Mouse (Mus musculus) MEL (cell line): ENCODE data around the gene Morn1.

ENCODE experiments used
- BHLHE40 ChIP-seq: IDR thresholded peaks from 2 replicates; pipeline ENCODE4 v1.6.1; 2012; ENCODE audit warnings: low read depth, mild to moderate bottlenecking, inconsistent platforms, low read length, improper control_type of control experiment, borderline replicate concordance
- CTCF ChIP-seq, 3 experiments: IDR thresholded peaks in 2 of 3; conservative IDR thresholded peaks in 1 of 3; 2 replicates each; pipeline ENCODE4 v1.5.1; 2011 to 2012; ENCODE audit warnings: low read length in 3 of 3, low read depth in 2 of 3, mild to moderate bottlenecking in 2 of 3, improper control_type of control experiment in 1 of 3, inconsistent platforms in 1 of 3, mixed read lengths in 1 of 3, moderate library complexity in 1 of 3; ENCODE audit not compliant: control insufficient read depth in 1 of 3, insufficient read depth in 1 of 3, poor library complexity in 1 of 3, severe bottlenecking in 1 of 3
- MAX ChIP-seq: IDR thresholded peaks from 2 replicates; pipeline ENCODE4 v1.6.1; 2011; ENCODE audit warnings: low read length, improper control_type of control experiment
- MAZ ChIP-seq: IDR thresholded peaks from 2 replicates; pipeline ENCODE4 v1.6.1; 2012; ENCODE audit warnings: low read depth, mild to moderate bottlenecking, inconsistent platforms, low read length, improper control_type of control experiment
- POLR2A ChIP-seq, 2 experiments: IDR thresholded peaks; 2 replicates each; pipeline ENCODE4 v1.6.1; 2011 to 2012; ENCODE audit warnings: low read length in 2 of 2, mild to moderate bottlenecking in 2 of 2, control low read depth in 1 of 2, improper control_type of control experiment in 1 of 2, low read depth in 1 of 2, moderate library complexity in 1 of 2; ENCODE audit not compliant: control insufficient read depth in 1 of 2, insufficient read depth in 1 of 2, poor library complexity in 1 of 2
- ZMIZ1 ChIP-seq: IDR thresholded peaks from 2 replicates; pipeline ENCODE4 v1.6.1; 2012; ENCODE audit warnings: low read depth, mild to moderate bottlenecking, inconsistent platforms, low read length, improper control_type of control experiment, moderate library complexity

DNA sequence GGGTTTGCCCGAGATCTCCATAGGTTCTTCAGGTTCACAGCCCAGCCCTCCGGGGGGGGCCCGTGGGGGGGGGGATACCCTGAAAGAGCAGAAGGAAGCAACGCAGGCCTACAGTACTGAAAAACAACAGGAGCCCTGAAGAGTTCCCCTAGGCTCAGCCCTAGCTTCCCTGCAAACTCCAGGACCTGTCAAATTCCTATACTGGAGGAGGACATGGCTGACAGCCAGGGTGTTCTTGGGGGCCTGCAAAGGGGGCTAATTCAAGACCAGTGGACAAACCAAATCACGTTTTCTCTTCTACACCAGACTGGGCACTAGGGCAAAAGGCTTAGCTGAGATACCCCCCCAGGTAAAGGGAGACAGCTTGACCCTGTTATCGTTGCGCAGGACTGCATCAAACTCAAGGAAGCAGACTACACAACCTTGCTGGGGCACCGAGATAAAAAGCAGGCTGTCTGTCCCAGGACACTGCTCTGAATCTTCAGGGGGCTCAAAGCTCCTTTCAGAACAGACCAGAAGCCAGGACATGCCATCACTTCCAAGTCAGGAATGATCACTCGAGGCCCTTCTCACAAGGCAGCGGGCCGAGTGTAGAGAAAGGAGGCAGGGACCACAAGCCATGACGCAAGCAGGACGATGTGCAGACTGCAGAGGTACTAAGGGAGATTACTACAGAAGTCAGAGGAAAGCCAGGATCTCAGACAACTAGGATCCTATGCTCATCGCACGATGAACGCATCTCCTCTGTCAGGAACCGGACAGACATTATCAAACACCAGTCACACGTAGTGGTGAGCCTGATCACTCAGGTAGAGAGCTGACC, 98.1 kb downstream of the Morn1 start:
- no peak for TF ChIP-seq MAX
- TF ChIP-seq ZMIZ1 = no peak
- TF ChIP-seq POLR2A (IDR thresholded peaks at IDR 0.05; ENCODE audit: control insufficient read depth in 1 of 2, insufficient read depth in 1 of 2, low read depth in 1 of 2, low read length in 2 of 2, poor library complexity in 1 of 2) = no peak
- TF ChIP-seq BHLHE40 = no peak
- no peak for TF ChIP-seq MAZ
- no peak for TF ChIP-seq CTCF (IDR thresholded peaks at IDR 0.05 in 2 of 3, conservative IDR thresholded peaks at IDR 0.05 in 1 of 3; ENCODE audit: control insufficient read depth in 1 of 3, insufficient read depth in 1 of 3, low read depth in 2 of 3, low read length in 3 of 3, poor library complexity in 1 of 3, severe bottlenecking in 1 of 3)
